Mouse (Mus musculus): ENCODE data around the gene Egr4. TPM values are rescaled to one million over a fixed set of nuclear protein-coding genes. Genes with fewer than 3 reads are reported as not detected.

Egr4 gene
- total RNA-seq, 2 experiments from 2014 or later = 26.5 to 32.0 TPM

DNA sequence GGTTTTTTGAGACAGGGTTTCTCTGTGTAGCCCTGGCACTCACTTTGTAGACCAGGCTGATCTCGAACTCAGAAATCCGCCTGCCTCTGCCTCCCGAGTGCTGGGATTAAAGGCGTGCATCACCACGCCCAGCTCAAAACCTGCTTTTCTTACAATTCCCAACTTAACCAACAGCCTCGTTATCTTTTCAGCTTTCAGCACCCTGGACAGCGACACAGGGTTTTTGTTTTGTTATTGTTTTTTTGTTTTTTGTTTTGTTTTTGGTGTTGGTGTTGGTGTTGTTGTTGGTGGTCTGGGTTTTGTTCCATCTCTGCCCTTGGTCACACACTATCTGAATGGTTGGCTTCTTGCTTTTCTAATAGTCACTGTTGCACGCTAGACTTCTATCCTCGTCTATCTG lies 15.2 kb downstream of the Egr4 start:
- DNase-seq (ENCODE audit: low spot score in 2 of 2) = no peak

DNA sequence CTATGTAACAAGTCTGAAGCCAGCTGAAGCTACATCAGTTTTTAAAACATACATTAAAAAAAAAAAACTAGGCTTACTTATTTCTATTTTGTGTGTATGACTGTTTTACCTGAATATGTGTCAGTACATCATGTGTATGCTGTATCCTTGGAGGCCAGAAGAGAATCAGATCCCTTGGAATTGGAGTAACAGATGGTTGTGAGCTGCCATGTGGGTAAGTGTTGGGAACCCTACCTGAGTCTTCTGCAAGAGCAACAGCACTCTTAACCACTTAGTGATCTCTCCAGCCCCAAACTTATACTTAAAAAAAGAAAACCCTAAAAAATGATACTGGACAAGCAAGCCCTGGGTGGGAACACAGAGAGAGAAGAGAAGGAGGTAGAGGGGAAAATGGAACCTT lies 16.4 kb downstream of the Egr4 start:
- no peak for DNase-seq (ENCODE audit: low spot score in 2 of 2)

DNA sequence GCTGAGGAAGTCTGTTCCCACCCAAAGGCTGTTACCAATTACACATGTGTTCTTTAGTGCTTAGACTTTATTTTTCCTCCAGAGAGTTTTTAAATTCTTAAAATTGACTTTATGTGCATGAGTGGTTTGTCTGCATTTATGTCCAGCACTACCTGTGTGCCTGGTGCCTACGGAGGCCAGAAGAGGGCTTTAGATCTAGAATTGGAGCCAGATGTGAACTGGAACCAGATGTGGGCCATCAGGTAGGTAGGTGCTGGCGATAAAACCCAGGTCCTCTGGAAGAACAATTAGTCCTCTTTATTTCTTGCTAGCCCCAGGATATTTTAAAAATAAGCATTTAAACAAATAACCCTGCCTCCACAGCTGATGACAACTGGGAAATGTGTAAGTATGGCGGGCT lies 21.8 kb downstream of the Egr4 start:
- no peak for DNase-seq (ENCODE audit: low spot score in 2 of 2)

DNA sequence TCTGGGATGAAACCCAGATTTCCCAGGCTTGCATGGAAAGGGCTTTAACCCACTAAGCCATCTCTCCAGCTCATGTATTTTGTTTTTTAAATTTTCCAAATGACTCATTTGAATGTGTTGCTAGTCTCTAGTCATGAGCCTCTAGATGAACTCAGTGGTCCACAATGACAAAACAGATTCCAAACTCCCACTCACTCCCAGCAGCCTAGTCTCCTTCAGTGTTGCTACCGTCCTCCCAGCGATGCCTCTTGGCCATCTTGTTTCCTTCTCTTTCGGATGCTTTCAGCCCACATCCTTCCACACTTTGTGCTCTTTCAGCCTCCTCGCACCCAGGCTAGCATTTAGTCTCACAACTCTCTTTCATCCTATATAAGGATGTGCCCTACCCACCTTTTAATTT lies 23.1 kb downstream of the Egr4 start:
- no peak for DNase-seq (ENCODE audit: low spot score in 2 of 2)

DNA sequence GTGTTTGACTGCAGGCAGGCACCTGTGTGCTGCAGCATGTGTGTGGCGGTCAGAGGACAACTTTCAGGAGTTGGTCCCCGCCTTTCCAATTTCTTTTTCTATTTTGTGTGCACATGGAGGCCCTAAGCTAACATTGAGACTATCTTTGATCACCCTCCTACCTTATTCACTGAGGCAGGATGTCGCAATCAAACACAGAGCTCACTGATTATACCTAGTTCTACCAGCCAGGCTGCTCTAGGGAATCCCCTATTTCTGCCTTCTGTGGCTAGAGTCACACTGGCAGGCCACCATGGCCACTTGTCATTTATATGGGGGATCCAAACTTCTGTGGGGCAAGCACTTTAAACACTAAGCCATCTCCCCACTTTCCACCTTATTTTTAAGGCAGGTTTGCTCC lies 23.7 kb downstream of the Egr4 start:
- no peak for DNase-seq (ENCODE audit: low spot score in 2 of 2)

DNA sequence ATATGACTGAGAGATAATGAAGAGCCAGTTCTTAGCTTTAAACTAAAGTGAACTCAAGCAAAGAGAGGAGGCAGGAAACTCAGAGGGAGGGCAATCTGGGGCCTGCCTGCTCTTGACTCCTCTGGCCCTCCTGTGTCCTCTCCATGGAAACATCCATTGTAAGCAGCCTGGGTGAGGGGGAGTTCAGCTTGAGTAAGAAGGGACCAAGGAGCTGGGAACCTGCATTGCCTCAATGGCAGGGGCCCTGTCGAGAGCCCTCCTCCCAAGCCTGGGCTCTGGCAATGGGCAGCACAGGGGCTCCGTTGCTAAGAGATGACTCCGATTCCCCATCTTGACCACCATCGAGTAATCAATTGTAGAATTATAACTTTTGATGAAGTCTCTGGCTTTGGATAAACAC lies 24.9 kb downstream of the Egr4 start:
- no peak for DNase-seq (ENCODE audit: low spot score in 2 of 2)

DNA sequence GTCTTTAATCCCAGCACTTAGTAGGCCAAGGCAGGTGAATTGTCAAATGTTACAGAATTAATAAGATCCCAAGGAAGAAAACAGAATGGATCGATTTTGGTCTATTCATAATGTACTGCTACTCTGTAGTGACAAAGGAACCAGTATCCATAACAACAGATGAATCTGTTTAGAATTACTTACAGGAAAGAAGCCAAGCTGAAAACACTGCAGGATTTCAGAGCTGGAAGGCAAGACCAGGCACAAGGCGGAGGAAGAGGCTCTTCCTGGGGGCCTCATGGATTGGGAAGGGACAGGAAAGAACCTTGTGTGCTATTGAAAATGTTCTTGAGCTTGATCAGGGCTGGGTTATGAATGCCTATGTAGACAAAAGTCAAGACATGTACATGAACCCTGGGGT lies 27.7 kb downstream of the Egr4 start:
- no peak for DNase-seq (ENCODE audit: low spot score in 2 of 2)

DNA sequence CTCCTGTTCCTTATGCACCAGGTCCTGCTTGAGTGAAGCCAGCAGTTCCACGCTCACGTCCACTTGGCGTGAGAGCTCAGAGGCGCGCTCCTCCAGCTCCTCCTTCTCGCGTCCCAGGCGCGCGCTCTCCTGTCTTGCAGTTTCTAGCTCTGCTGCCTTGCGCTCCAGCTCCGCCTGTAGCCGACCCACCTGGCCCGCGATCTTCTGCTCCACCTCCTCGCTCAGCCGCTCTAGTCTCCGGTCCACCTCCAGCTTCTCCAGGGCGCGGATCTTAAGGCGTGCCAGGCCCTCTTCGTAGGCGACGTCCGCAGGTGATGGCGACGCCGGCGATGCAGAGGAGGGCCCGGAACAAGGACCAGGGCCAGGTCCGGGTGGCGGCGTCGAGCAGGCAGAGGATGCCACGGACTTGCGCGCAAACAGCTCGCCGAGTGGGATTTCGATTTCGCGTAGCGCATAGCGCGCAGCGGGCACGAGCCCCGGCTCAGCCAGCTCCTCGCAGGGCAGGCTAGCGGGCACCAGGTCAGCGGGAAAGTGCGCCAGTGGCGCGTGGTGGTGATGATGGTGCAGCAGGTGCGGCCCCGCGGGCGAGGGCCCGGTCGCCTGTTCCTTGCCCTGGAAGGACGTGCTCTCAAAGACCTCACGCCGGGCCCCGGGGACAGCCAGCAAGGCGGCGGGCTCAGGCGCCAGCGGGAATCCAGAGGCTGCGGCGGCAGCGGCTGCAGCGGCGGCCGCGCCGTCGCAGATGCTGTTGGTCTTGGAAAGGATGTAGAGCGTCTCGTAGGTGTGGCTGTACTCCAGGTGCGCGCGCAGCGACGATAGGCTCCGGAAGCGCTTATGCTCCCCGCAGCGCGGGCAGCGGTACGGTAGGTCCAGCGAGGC lies 29.3 kb downstream of the Egr4 start:
- no peak for DNase-seq (ENCODE audit: low spot score in 2 of 2)

DNA sequence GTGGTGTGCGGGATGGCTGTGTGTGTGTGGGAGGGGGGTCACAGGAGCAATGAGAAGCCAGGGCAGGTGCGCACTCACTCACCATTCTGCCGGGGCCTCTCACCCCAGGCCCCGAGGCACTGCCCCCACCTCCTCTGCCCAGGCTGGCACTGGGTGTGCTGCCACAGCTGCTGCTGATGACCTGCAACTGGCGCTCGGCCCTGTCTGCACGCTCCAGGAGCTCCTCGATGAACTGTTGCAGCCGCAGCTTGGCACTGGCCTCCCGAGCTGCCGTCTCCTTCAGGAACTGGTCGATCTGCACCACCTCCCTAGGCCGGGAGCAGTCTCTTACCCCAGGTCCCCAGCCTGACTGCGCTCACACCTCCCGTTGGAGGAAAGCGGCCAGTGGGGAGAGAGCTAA lies 32.7 kb downstream of the Egr4 start:
- DNase-seq (ENCODE audit: low spot score in 2 of 2) = no peak

DNA sequence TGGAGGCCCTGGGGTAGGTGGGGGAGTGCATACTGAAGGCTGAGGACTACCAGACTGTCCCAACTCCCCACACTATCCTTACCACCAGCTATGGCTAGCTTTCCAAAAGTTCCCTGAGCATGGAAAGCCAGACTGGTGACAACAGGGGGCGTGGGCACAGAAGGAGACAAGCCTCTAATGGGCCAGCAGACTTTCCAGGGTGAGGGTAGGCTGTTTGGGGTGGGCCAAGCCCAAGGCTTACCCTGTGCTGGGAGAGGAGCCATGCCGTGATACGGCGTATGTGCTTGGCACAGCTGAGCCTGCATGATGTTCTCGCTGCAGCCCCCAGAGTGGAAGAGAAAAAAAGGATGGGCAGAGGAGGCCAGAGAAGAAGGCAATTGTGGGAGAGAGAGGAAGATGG lies 33.4 kb downstream of the Egr4 start:
- DNase-seq (ENCODE audit: low spot score in 2 of 2) = peak; percentile 46 to 62

DNA sequence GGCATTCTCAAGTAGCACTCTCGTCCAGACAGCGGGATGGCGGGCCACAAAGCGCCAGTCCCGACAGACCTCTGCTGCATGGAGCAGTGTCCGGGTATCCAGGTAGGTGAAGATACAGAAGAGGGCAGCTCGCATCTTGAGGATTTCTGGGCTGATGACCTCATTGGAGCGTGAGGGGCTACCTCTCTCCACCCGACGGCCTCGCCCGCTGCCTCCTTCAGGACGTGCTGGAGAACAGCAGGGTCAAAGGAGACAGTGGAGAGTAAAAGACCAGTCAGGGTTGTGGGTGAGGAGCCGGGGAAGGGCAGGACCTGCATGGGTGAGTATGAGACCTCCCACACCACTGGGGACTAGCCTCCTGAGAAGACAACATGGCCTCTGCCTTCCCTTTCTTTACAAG lies 35.0 kb downstream of the Egr4 start:
- DNase-seq (ENCODE audit: low spot score in 2 of 2) = no peak

DNA sequence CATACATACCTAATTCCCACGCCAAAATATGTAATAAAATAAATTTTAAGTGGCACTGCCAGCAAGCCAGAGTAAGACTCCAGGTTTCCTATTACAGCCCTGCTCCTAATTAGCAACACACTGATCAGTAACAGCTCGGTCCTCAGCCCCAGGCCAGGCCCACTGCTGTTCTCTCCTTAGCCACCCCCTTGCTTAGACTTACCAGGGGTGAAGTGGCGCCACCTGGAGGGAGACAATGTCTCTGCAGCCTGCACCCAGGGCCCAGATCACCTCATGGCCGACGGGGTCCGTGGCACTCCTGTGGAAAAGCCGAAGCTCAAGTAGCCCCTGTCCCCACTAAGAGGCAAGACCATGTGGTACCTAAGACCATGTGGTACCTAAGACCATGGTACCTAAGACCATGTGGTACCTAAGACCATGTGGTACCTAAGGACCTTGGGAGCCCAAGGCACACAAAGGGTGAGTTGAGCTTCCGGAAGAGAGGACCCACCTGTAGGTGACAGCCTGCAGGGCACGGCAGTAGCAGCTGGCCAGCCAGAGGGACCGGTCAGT lies 35.9 kb downstream of the Egr4 start:
- DNase-seq (ENCODE audit: low spot score in 2 of 2) = no peak

DNA sequence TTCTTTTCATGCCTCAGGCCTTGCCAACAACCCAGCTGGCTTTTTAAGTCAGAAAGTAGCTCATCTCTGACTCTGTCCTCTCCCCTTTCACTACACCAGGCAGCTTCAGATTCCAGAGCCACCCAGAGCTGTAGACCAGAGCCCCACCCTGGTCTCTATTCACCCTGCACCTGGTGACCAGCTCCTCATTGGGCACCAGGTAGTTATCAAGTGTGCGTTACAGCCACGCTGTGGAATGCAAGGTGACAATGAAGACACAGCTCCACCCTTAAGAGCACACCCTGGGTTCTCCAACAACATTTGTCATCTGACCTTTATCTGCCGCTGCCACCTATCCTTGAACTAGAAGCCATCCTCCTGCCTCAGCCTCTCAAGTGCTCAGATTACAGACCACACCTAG lies 37.8 kb downstream of the Egr4 start:
- no peak for DNase-seq (ENCODE audit: low spot score in 2 of 2)

DNA sequence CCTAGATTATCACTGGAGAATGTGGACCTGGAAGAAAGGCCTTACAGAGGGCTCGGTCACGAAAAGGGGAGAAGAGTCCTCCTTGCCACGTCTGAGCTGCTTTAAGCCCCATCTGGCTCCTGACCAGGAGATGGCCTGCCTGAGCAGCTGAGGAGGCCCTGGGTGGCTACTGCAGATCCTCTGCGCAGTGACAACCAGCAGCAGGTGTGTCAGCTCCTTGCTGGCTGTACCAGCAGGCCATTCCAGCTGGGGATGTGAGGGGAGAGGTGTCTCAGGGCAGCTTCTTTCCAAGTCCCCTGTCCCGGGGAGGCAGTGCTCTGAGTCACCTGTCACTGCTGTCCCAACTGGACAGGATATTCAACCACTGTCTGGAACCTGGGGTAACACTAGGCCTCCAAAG lies 40.8 kb downstream of the Egr4 start:
- DNase-seq (ENCODE audit: low spot score in 2 of 2) = no peak

DNA sequence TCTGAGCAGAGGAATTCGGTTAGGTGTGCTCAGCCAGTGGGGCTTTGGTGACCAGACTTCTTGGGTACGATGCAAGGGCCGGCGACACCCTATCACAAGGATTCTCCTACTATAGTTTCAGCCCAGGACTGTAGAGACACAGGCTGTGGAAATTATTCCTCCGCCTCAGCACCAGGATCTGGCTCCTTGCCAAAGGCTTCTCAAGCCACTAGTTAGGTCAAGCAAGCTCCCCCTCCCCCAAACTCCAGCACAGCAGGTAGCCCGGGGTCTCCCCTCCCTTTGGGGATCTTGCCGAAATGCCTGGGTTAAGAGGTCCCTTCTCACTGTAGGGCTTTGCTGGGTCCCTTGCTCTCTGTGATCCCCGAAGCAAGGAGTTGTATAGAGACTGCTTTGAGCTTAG lies 41.4 kb downstream of the Egr4 start:
- no peak for DNase-seq (ENCODE audit: low spot score in 2 of 2)

DNA sequence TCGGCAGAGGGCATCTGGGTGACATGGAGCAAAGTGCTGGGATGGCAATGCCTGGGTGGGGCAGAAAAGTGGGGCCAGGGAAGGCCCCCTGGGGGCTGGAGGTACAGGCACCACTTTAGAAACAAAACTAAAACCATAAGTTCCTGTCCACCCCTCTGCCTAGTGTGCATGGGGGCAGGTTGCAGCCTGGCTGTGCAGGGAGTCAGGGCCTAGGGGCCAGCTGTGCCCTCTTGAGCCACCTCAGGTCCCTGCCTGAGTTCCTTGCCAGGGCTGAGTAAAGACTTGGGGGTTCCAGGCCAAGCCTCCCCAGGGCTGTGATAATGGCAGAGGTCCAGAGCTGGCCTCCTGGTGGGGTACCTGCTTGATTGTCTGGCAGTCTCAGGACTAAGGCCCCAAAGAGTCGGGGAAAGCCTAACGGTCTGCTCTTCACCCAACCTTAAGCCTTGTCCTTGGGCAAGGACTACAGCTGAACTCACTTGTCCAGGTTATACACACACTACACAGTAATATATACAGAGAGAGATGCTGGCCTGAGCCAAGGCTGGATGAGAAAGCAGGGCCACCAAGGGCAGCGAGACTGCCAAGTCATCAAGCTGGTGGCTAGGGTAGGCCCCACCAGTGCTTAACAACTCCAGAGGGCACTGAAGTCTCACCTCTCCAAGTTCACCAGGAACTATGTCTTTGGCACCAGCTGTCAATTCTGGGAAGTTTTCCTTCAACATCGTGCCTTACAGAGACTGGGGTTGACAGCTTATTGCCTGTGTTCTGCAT lies 43.5 kb downstream of the Egr4 start:
- DNase-seq (ENCODE audit: low spot score in 2 of 2) = no peak

DNA sequence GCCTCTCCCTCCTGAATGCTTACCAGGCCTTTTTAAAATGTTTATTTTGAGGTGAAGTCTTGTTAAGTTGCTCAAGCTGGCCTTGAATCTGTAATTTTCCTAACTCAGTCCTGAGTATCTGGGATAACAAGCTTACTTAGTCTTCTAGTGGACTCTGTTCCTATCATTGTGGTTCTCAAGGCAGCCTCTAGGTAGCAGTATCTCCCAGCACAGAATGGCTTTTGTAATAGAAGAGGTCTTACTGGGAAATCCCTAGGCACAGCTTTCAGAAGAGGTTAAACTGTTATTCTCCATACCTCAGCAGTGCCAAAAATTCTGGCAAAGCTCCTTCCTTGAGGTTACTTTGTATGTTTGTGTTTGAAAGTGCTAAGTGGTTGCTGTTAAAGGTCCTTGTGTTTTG lies 48.0 kb downstream of the Egr4 start:
- DNase-seq (ENCODE audit: low spot score in 2 of 2) = peak in 1 of 2 experiments; percentile 55

Other genes with a start within 250 kb of the Egr4 start
- gene Sfxn5, start 180.2 kb downstream of the Egr4 start, total RNA-seq (2021) = 100 to 1,000 TPM; 154 to 171 TPM
- 10 to 100 TPM; 50.8 to 56.2 TPM for gene Rab11fip5, start 139.0 kb downstream of the Egr4 start, total RNA-seq (2021)
- gene Noto, start 89.7 kb downstream of the Egr4 start, total RNA-seq (2021) = not detected
- 10 to 100 TPM; 32.8 to 35.4 TPM for gene Smyd5, start 81.6 kb downstream of the Egr4 start, total RNA-seq (2021)
- gene Cct7, start 62.1 kb downstream of the Egr4 start, total RNA-seq (2021) = 100 to 1,000 TPM; 204 to 218 TPM
- 10 to 100 TPM; 13.7 to 18.1 TPM for gene Pradc1, start 61.6 kb downstream of the Egr4 start, total RNA-seq (2021)
- 10 to 100 TPM; 89.7 to 94.5 TPM for gene Fbxo41, start 10.6 kb downstream of the Egr4 start, total RNA-seq (2021)
- 1 to 10 TPM; 6.9 to 7.0 TPM for gene Alms1, start 73.9 kb upstream of the Egr4 start, total RNA-seq (2021)
- 1 to 10 TPM; 1.7 to 2.7 TPM for gene Nat8f7, start 199.6 kb upstream of the Egr4 start, total RNA-seq (2021)

Measured in layer of hippocampus, postnatal 14 days (tissue).